In the genomic region with DNA sequence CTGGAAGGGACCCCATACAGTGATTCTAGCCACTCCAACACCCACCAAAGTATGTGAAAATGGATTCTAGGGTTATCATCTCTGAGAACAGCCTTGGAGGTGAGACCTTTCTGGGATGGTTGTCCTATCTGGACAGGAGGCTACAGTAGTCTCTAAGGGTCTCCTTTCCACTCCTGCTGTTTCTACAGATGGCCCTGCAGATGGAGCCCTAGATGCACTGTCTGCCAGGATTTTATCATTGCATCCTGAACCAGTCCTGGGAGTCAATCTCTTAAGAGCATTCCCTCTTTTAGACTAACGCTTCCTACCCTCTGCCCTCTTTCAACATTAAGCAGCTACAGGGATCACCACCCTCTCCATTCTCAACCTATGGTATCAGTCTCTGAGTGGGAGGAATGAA, we compare ENCODE assay signal across 26 mouse cellular contexts.
A peak's percentile ranks its signal among the peaks of the same experiment; 100 is the strongest.
DNase-seq lines count a peak whose midpoint lies in the region; ATAC-seq and TF ChIP-seq lines count a peak whose summit lies in the region.
"Had no signal": no experiment of that assay in that cellular context is flagged by ENCODE, and none has a peak within 500 bp of the region (broad histone marks: within the 10 kb centered on the region; RNA-seq: fewer than 3 reads in every experiment).

No protein-coding gene starts in this region.

- H3K4me2 ChIP-seq in hindbrain, postnatal 0 days (ENCODE audit: low read depth, low read length), result no peak overlapping the region
- no peak overlapping the region for H3K4me2 ChIP-seq in hindbrain, embryonic 11.5 days (replicated peaks; ENCODE audit: low read depth, low read length)
- H3K4me2 ChIP-seq: embryonic facial prominence, embryonic 12.5 days; heart, embryonic 12.5 days; limb, embryonic 13.5 days; liver, embryonic 12.5 days; midbrain, embryonic 13.5 days; neural tube, embryonic 12.5 days; stomach, embryonic 15.5 days had no signal

- no peaks in the 10 kb centered on the region for H3K36me3 ChIP-seq in hindbrain, postnatal 0 days (ENCODE audit: insufficient read depth, low read length)
- no peaks in the 10 kb centered on the region for H3K36me3 ChIP-seq in hindbrain, embryonic 11.5 days (ENCODE audit: control insufficient read depth, insufficient read depth, low read length)
- H3K36me3 ChIP-seq: embryonic facial prominence, embryonic 12.5 days; heart, embryonic 12.5 days; hindbrain, embryonic 10.5 days; limb, embryonic 13.5 days; liver, embryonic 12.5 days; midbrain, embryonic 13.5 days; neural tube, embryonic 12.5 days; stomach, embryonic 15.5 days had no signal

- no peak overlapping the region for H3K27ac ChIP-seq in hindbrain, postnatal 0 days
- no peak overlapping the region for H3K27ac ChIP-seq in hindbrain, embryonic 11.5 days (ENCODE audit: low read depth, low read length)
- no peak overlapping the region for H3K27ac ChIP-seq in cerebellum, adult 2 months (ENCODE audit: insufficient read depth, low read length)
- no peak overlapping the region for H3K27ac ChIP-seq in gastrocnemius, adult 2 months
- H3K27ac ChIP-seq: embryonic facial prominence, embryonic 12.5 days; hindbrain, embryonic 10.5 days; limb, embryonic 13.5 days; liver, embryonic 12.5 days; midbrain, embryonic 13.5 days; neural tube, embryonic 12.5 days; stomach, embryonic 15.5 days had no signal

- peak; percentile 25; the same call in 1 of the 2 replicates for TF ChIP-seq CTCF in hindbrain, postnatal 0 days (IDR thresholded peaks at IDR 0.05; ENCODE audit: low read depth)
- no peak; the same call in 1 of the 2 replicates for TF ChIP-seq CTCF in cerebellum, adult 2 months (IDR thresholded peaks at IDR 0.05; ENCODE audit: borderline replicate concordance, insufficient read depth, low read depth, low read length)
- TF ChIP-seq CTCF in gastrocnemius, adult 2 months (IDR thresholded peaks at IDR 0.05), result no peak

- no peak overlapping the region for H3K4me3 ChIP-seq in hindbrain, postnatal 0 days (ENCODE audit: low read length)
- no peak overlapping the region for H3K4me3 ChIP-seq in hindbrain, embryonic 11.5 days (ENCODE audit: low read depth, low read length)
- no peak overlapping the region for H3K4me3 ChIP-seq in cerebellum, adult 2 months (replicated peaks; ENCODE audit: insufficient read depth, low read depth, low read length)
- no peak overlapping the region for H3K4me3 ChIP-seq in gastrocnemius, adult 2 months
- H3K4me3 ChIP-seq: embryonic facial prominence, embryonic 12.5 days; heart, embryonic 12.5 days; hindbrain, embryonic 10.5 days; limb, embryonic 13.5 days; liver, embryonic 12.5 days; midbrain, embryonic 13.5 days; neural tube, embryonic 12.5 days; stomach, embryonic 15.5 days had no signal

- no peak for ATAC-seq in hindbrain, postnatal 0 days
- no peak for ATAC-seq in hindbrain, embryonic 11.5 days (ENCODE audit: low FRiP score)
- ATAC-seq: liver, embryonic 12.5 days; midbrain, embryonic 13.5 days had no signal

- DNase-seq in hindbrain, postnatal 0 days (ENCODE audit: low spot score), result no peak
- DNase-seq in hindbrain, embryonic 11.5 days (ENCODE audit: low spot score), result no peak
- peak; percentile 11 for DNase-seq in retina, embryonic 14.5 days (ENCODE audit: low spot score)
- DNase-seq in retina, postnatal 1 day, result no peak
- DNase-seq in cerebellum, adult 2 months, result peak; percentile 10 to 16
- DNase-seq in gastrocnemius, adult 2 months, result no peak
- DNase-seq in spleen, adult 12 weeks (ENCODE audit: low spot score), result no peak
- DNase-seq: adrenal gland, postnatal 14 days; B cell, adult 2 months; heart, postnatal 10 days; kidney, adult 18-20 months; kidney, postnatal 10 days; layer of hippocampus, postnatal 36 days; lung, adult 18-20 months; lung, postnatal 14 days; right cerebral cortex, adult 18-20 months; right cerebral cortex, postnatal 4 days; thymus, adult 2 months had no signal

- no peaks in the 10 kb centered on the region for H3K27me3 ChIP-seq in hindbrain, postnatal 0 days (ENCODE audit: insufficient read depth, low read length)
- H3K27me3 ChIP-seq in hindbrain, embryonic 11.5 days (ENCODE audit: control insufficient read depth, insufficient read depth, low read length), result no peaks in the 10 kb centered on the region
- H3K27me3 ChIP-seq in cerebellum, adult 2 months (ENCODE audit: control insufficient read depth, insufficient read depth, low read length), result no peaks in the 10 kb centered on the region
- H3K27me3 ChIP-seq: embryonic facial prominence, embryonic 12.5 days; heart, embryonic 12.5 days; limb, embryonic 13.5 days; liver, embryonic 12.5 days; midbrain, embryonic 13.5 days; neural tube, embryonic 12.5 days; stomach, embryonic 15.5 days had no signal

- H3K4me1 ChIP-seq in hindbrain, postnatal 0 days (ENCODE audit: insufficient read depth, low read length), result no peaks in the 10 kb centered on the region
- H3K4me1 ChIP-seq in hindbrain, embryonic 11.5 days (replicated peaks; ENCODE audit: control insufficient read depth, insufficient read depth, low read length), result no peaks in the 10 kb centered on the region
- H3K4me1 ChIP-seq in cerebellum, adult 2 months (ENCODE audit: control insufficient read depth, insufficient read depth, low read length), result no peaks in the 10 kb centered on the region
- H3K4me1 ChIP-seq: embryonic facial prominence, embryonic 12.5 days; heart, embryonic 12.5 days; hindbrain, embryonic 10.5 days; limb, embryonic 13.5 days; liver, embryonic 12.5 days; midbrain, embryonic 13.5 days; neural tube, embryonic 12.5 days; stomach, embryonic 15.5 days had no signal

- 83% methylated on average over 1 of the region's 1 CpGs for WGBS in hindbrain, postnatal 0 days
- 89% methylated on average over 1 of the region's 1 CpGs for WGBS in hindbrain, embryonic 11.5 days
- 23% methylated on average over 1 of the region's 1 CpGs for WGBS in cerebellum, adult 2 months

- TF ChIP-seq POLR2A in cerebellum, adult 2 months (IDR thresholded peaks at IDR 0.05; ENCODE audit: borderline replicate concordance, insufficient read depth, low read length), result no peak

- no peak overlapping the region for H3K9ac ChIP-seq in hindbrain, postnatal 0 days (replicated peaks; ENCODE audit: low read length)
- H3K9ac ChIP-seq in hindbrain, embryonic 11.5 days (ENCODE audit: low read depth, low read length), result no peak overlapping the region
- H3K9ac ChIP-seq: embryonic facial prominence, embryonic 12.5 days; heart, embryonic 12.5 days; limb, embryonic 13.5 days; liver, embryonic 12.5 days; midbrain, embryonic 13.5 days; neural tube, embryonic 12.5 days; stomach, embryonic 15.5 days had no signal

- no peaks in the 10 kb centered on the region for H3K9me3 ChIP-seq in hindbrain, postnatal 0 days (ENCODE audit: low read length)
- no peaks in the 10 kb centered on the region for H3K9me3 ChIP-seq in hindbrain, embryonic 11.5 days (ENCODE audit: control insufficient read depth, low read length)
- H3K9me3 ChIP-seq: embryonic facial prominence, embryonic 12.5 days; heart, embryonic 12.5 days; hindbrain, embryonic 10.5 days; limb, embryonic 13.5 days; midbrain, embryonic 13.5 days; neural tube, embryonic 12.5 days; stomach, embryonic 15.5 days had no signal

- intact Hi-C loops in gastrocnemius, adult 2 months (cut with DNase I), result no loop called here

Comparison
In these comparisons a context has a peak if more than half of its experiments do, and no peak if none do; other contexts are left out.
1. DNase-seq: peak in retina, embryonic 14.5 days (single experiment) and cerebellum, adult 2 months (2 of 2); none in hindbrain, postnatal 0 days (single experiment), hindbrain, embryonic 11.5 days (single experiment), retina, postnatal 1 day (single experiment), gastrocnemius, adult 2 months (single experiment) and spleen, adult 12 weeks (single experiment).